Mouse (Mus musculus): ENCODE results near the gene Setd5. TPM values are rescaled to one million over a fixed set of nuclear protein-coding genes. Genes with fewer than 3 reads are reported as not detected.

The Setd5 gene
- polyA plus RNA-seq, 1 experiment from 2014 or later, result 19.8 TPM

GRCm38 (mm10) chr6:113144764-113145163 is 67.6 kb downstream of the Setd5 start:
- Histone ChIP-seq H3K27me3 (no peaks in the 10 kb centered on the region), H3K9ac (no peak overlapping the region), H3K4me2 (no peak overlapping the region), H3K4me1 (replicated peaks) (0 out of 2 replicates have a peak, but pooled peaks cover 4% of the 10 kb centered on the region), H3K4me3 (replicated peaks) (no peak overlapping the region), H3K9me3 (replicated peaks) (no peaks in the 10 kb centered on the region), H3K36me3 (peaks cover 81% of the 10 kb centered on the region), H3K27ac (no peak overlapping the region)
- WGBS (ENCODE audit: insufficient replicate concordance), result 90% methylated on average over 1 of the region's 1 CpGs
- no peak for DNase-seq
- no peak for ATAC-seq (ENCODE audit: low read depth)

GRCm38 (mm10) chr6:113145249-113145648 is 68.1 kb downstream of the Setd5 start:
- no peaks in the 10 kb centered on the region for H3K9me3 ChIP-seq (replicated peaks)
- DNase-seq, result no peak
- no peak for ATAC-seq (ENCODE audit: low read depth)
- H3K36me3 ChIP-seq, result peaks cover 84% of the 10 kb centered on the region
- WGBS (ENCODE audit: insufficient replicate concordance), result 85% methylated on average over 4 of the region's 4 CpGs
- H3K4me1 ChIP-seq (replicated peaks), result 0 out of 2 replicates have a peak, but pooled peaks cover 4% of the 10 kb centered on the region
- H3K27ac ChIP-seq, result no peak overlapping the region
- H3K9ac ChIP-seq, result no peak overlapping the region
- H3K4me2 ChIP-seq, result no peak overlapping the region
- no peak overlapping the region for H3K4me3 ChIP-seq (replicated peaks)
- no peaks in the 10 kb centered on the region for H3K27me3 ChIP-seq

- ATAC-seq (ENCODE audit: low read depth), result no peak
- Histone ChIP-seq H3K27me3 (no peaks in the 10 kb centered on the region), H3K36me3 (peaks cover 79% of the 10 kb centered on the region), H3K4me3 (replicated peaks) (no peak overlapping the region), H3K4me2 (no peak overlapping the region), H3K9ac (no peak overlapping the region), H3K27ac (no peak overlapping the region), H3K9me3 (replicated peaks) (no peaks in the 10 kb centered on the region), H3K4me1 (replicated peaks) (peaks cover 12% of the 10 kb centered on the region)
- DNase-seq, result no peak
- WGBS (ENCODE audit: insufficient replicate concordance), result 95% methylated on average over 8 of the region's 8 CpGs
These were observed 76.9 kb downstream of the Setd5 start for GRCm38 (mm10) chr6:113154071-113154470.

- Histone ChIP-seq H3K9me3 (replicated peaks) (no peaks in the 10 kb centered on the region), H3K27me3 (no peaks in the 10 kb centered on the region), H3K36me3 (peaks cover 71% of the 10 kb centered on the region), H3K4me1 (replicated peaks) (peaks cover 12% of the 10 kb centered on the region), H3K9ac (no peak overlapping the region), H3K4me3 (replicated peaks) (no peak overlapping the region), H3K4me2 (no peak overlapping the region), H3K27ac (no peak overlapping the region)
- ATAC-seq (ENCODE audit: low read depth), result no peak
- 57% methylated on average over 6 of the region's 6 CpGs for WGBS (ENCODE audit: insufficient replicate concordance)
- DNase-seq, result no peak
These were observed 77.7 kb downstream of the Setd5 start for GRCm38 (mm10) chr6:113154886-113155285.

- H3K4me2 ChIP-seq, result no peak overlapping the region
- 81% methylated on average over 4 of the region's 4 CpGs for WGBS (ENCODE audit: insufficient replicate concordance)
- no peak for DNase-seq
These were observed 78.9 kb downstream of the Setd5 start for GRCm38 (mm10) chr6:113156064-113156463.

GRCm38 (mm10) chr6:113160106-113160505 is 82.9 kb downstream of the Setd5 start:
- Histone ChIP-seq H3K4me2 (no peak overlapping the region), H3K4me1 (replicated peaks) (peaks cover under 1% of the 10 kb centered on the region), H3K9ac (no peak overlapping the region), H3K27ac (no peak overlapping the region), H3K27me3 (no peaks in the 10 kb centered on the region), H3K9me3 (replicated peaks) (no peaks in the 10 kb centered on the region), H3K4me3 (replicated peaks) (no peak overlapping the region), H3K36me3 (peaks cover 28% of the 10 kb centered on the region)
- 90% methylated on average over 10 of the region's 10 CpGs for whole genome bisulfite sequencing (ENCODE audit: insufficient replicate concordance)
- no peak for DNase-seq
- no peak for ATAC-seq (ENCODE audit: low read depth)

More at GRCm38 (mm10) chr6:113156064-113156463, 78.9 kb downstream of the Setd5 start:
- peaks cover 63% of the 10 kb centered on the region for H3K36me3 ChIP-seq
- H3K4me1 ChIP-seq (replicated peaks), result peaks cover 12% of the 10 kb centered on the region
- no peak for ATAC-seq (ENCODE audit: low read depth)
- H3K9ac ChIP-seq, result no peak overlapping the region
- H3K27ac ChIP-seq, result no peak overlapping the region
- no peaks in the 10 kb centered on the region for H3K27me3 ChIP-seq
- no peaks in the 10 kb centered on the region for H3K9me3 ChIP-seq (replicated peaks)
- no peak overlapping the region for H3K4me3 ChIP-seq (replicated peaks)

GRCm38 (mm10) chr6:113161982-113162381 is 84.8 kb downstream of the Setd5 start:
- Histone ChIP-seq H3K4me1 (replicated peaks) (no peaks in the 10 kb centered on the region), H3K27ac (no peak overlapping the region), H3K9ac (no peak overlapping the region), H3K4me3 (replicated peaks) (no peak overlapping the region), H3K9me3 (replicated peaks) (no peaks in the 10 kb centered on the region), H3K4me2 (no peak overlapping the region), H3K27me3 (no peaks in the 10 kb centered on the region), H3K36me3 (peaks cover 17% of the 10 kb centered on the region)
- ATAC-seq (ENCODE audit: low read depth) (no peak), DNase-seq (no peak)
- WGBS (ENCODE audit: insufficient replicate concordance), result 77% methylated on average over 1 of the region's 1 CpGs

GRCm38 (mm10) chr6:113163513-113163912 is 86.3 kb downstream of the Setd5 start:
- Histone ChIP-seq H3K9ac (no peak overlapping the region), H3K4me3 (replicated peaks) (no peak overlapping the region)
- no peak for DNase-seq

GRCm38 (mm10) chr6:113166661-113167251 is 89.6 kb downstream of the Setd5 start:
- Histone ChIP-seq H3K9me3 (replicated peaks) (no peaks in the 10 kb centered on the region), H3K4me2 (no peak overlapping the region), H3K4me3 (replicated peaks) (no peak overlapping the region), H3K36me3 (0 out of 2 replicates have a peak, but pooled peaks cover 3% of the 10 kb centered on the region), H3K9ac (no peak overlapping the region), H3K27ac (no peak overlapping the region), H3K4me1 (replicated peaks) (no peaks in the 10 kb centered on the region), H3K27me3 (no peaks in the 10 kb centered on the region)
- DNase-seq (no peak), ATAC-seq (ENCODE audit: low read depth) (no peak)
- WGBS (ENCODE audit: insufficient replicate concordance), result 72% methylated on average over 17 of the region's 17 CpGs

More at GRCm38 (mm10) chr6:113163513-113163912, 86.3 kb downstream of the Setd5 start:
- H3K36me3 ChIP-seq, result peaks cover 7% of the 10 kb centered on the region; the same call in 1 of the 2 replicates
- H3K27me3 ChIP-seq, result no peaks in the 10 kb centered on the region
- H3K4me2 ChIP-seq, result no peak overlapping the region
- H3K4me1 ChIP-seq (replicated peaks), result no peaks in the 10 kb centered on the region
- H3K27ac ChIP-seq, result no peak overlapping the region
- no peaks in the 10 kb centered on the region for H3K9me3 ChIP-seq (replicated peaks)
- no peak for ATAC-seq (ENCODE audit: low read depth)

GRCm38 (mm10) chr6:113168316-113168975 is 91.3 kb downstream of the Setd5 start:
- 66% methylated on average over 7 of the region's 7 CpGs for WGBS (ENCODE audit: insufficient replicate concordance)

GRCm38 (mm10) chr6:113169852-113170251 is 92.7 kb downstream of the Setd5 start:
- WGBS (ENCODE audit: insufficient replicate concordance), result 43% methylated on average over 3 of the region's 3 CpGs
- no peaks in the 10 kb centered on the region for H3K4me1 ChIP-seq (replicated peaks)
- H3K4me2 ChIP-seq, result no peak overlapping the region
- no peak overlapping the region for H3K9ac ChIP-seq
- H3K4me3 ChIP-seq (replicated peaks), result no peak overlapping the region
- H3K9me3 ChIP-seq (replicated peaks), result no peaks in the 10 kb centered on the region
- H3K27ac ChIP-seq, result no peak overlapping the region
- DNase-seq (no peak), ATAC-seq (ENCODE audit: low read depth) (no peak)
- no peaks in the 10 kb centered on the region for H3K36me3 ChIP-seq
- no peaks in the 10 kb centered on the region for H3K27me3 ChIP-seq

More at GRCm38 (mm10) chr6:113168316-113168975, 91.3 kb downstream of the Setd5 start:
- H3K9ac ChIP-seq, result no peak overlapping the region
- H3K4me3 ChIP-seq (replicated peaks), result no peak overlapping the region
- no peaks in the 10 kb centered on the region for H3K9me3 ChIP-seq (replicated peaks)
- no peak overlapping the region for H3K27ac ChIP-seq
- no peaks in the 10 kb centered on the region for H3K27me3 ChIP-seq
- no peaks in the 10 kb centered on the region for H3K36me3 ChIP-seq
- no peak overlapping the region for H3K4me2 ChIP-seq
- DNase-seq, result no peak
- H3K4me1 ChIP-seq (replicated peaks), result no peaks in the 10 kb centered on the region
- ATAC-seq (ENCODE audit: low read depth), result no peak

GRCm38 (mm10) chr6:113170651-113171050 is 93.5 kb downstream of the Setd5 start:
- Histone ChIP-seq H3K4me1 (replicated peaks) (no peaks in the 10 kb centered on the region), H3K36me3 (no peaks in the 10 kb centered on the region), H3K27me3 (no peaks in the 10 kb centered on the region), H3K4me3 (replicated peaks) (no peak overlapping the region), H3K27ac (no peak overlapping the region), H3K4me2 (no peak overlapping the region), H3K9ac (no peak overlapping the region), H3K9me3 (replicated peaks) (no peaks in the 10 kb centered on the region)
- no peak for DNase-seq
- 77% methylated on average over 8 of the region's 8 CpGs for WGBS (ENCODE audit: insufficient replicate concordance)
- ATAC-seq (ENCODE audit: low read depth), result no peak
